Mouse (Mus musculus): ENCODE measurements around the gene Efhc1.
A peak's percentile ranks its signal among the peaks of the same experiment; 100 is the strongest.

The Efhc1 gene

DNA sequence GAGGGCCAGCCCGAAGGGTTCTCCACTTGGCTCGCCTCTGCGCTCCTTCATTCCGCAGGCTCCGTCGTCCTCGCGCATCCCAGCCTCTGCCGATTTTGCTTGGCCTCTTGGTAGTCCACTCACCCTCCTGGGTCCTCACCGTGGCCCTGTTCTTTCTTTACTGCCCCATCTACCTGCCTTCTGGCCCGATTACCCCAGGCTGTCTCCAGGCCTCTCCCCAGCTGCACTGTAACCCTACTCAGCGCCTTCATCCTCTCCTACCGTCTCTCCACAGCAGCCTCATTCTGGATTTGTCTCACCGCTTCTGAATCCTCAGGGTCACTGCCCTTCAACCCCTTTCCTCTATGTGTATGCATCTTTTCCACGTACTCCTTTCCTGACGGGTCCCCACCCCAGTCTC is 373 bp downstream of the Efhc1 start:
- DNase-seq (ENCODE audit: low spot score): no peak

DNA sequence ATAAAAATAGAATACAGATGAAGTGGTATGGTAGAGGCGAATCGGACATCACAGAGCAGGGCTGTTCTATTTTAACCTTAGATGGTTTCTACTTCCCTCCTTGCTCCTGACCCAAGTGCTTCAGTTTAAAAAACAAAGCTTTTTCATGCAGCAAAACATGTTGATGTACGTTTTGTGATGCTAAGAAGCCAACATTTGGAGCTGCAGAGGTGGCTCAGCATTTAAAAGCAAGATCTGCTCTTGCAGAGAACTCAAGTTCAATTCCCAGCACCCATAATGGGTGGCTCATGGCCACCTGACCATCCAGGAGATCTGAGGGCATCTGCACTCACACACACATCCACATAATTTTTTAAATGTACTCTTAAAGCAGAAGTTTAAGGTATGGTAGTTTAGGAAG is 3.5 kb downstream of the Efhc1 start:
- no peak for DNase-seq (ENCODE audit: low spot score)

DNA sequence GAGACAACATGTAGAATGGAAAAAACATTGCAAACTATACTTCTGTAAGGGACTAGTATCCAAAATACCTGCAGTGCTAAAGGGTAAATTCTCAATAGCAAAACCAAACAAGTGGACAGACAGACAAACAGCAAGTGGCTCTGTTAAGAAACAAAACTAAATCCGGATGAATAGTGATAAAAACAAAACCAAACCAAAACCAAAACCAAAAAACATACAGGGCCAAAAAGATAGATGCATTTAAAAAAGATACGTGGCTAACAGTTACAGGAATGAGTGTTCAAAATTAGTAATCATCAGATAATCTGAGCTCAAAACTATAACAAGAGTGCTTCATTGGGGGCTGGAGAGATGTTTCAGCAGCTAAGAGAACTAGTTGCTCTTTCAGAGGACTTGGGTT is 18.2 kb downstream of the Efhc1 start:
- no peak for DNase-seq (ENCODE audit: low spot score)

DNA sequence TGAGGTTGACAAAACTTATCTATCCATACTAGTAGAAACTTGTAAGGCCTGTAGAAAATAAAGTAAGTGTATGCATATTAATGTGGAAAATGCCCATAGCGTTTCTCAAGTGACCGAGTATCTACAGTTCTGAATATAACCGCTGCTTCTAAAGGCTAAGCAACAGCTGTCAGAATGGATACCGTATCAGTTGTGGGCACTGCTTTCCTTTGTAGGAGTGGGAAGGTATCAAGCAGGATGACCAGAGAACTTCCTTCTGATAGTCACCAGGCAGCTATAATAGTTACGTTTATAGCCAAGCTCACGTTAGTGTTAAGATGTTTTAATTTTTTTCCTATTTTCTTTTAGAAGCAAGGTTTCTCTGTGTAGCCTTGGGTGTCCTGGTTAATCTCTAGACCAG is 22.0 kb downstream of the Efhc1 start:
- DNase-seq (ENCODE audit: low spot score): no peak

DNA sequence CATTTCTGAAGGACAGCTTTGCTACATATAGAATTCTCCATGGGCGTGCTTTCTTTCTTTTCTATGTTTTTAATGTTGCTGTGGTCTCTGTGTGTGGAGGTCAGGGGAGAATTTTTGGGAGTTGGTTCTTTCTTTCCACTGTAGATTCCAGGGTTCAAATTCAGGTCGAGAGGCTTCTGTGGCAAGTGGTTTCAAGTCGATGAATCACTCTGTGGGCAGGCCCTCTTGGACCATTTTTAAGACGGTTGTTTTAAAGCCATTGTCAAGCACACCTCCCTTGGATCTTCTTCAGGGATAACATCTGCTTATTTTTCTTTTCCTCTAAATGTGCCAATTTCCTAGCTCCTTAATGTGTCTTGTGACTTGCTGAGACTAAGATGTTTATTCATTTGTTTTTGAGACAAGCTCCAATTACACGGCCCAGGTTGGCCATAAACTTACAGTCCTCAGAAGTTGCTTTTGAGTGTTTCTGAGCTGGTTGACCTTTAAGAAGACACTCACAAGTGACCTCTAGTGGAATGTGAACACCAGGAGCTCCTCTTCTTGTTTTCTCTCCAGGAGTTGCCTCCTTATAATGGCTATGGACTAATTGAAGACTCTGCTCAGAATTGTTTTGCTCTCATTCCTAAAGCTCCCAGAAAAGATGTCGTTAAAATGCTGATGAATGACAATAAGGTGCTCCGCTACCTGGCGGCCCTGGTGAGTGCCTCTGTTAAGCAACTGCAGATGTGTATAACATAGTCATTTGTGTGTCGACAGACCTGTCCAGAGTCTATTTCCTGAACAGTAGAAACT is 23.1 kb downstream of the Efhc1 start:
- DNase-seq (ENCODE audit: low spot score): no peak

DNA sequence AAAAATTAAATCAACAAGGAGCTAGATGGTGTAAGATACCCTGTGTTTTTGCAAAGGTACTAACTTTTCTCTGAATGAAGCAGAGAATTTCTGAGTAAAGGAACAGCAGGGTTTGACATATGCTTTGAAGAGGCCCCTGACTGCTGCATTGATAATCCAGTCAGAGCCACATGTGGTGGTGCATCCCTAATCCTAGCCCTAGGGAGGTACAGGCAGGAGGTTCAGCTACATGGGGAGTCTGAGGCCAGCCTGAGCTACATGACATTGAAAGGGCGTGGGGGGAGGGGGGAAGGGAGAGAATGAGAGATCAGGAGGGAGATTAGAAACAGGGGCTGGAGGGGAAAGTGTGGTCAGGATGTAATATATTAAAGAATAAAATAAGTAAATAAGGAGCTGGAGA is 29.1 kb downstream of the Efhc1 start:
- DNase-seq (ENCODE audit: low spot score): no peak

DNA sequence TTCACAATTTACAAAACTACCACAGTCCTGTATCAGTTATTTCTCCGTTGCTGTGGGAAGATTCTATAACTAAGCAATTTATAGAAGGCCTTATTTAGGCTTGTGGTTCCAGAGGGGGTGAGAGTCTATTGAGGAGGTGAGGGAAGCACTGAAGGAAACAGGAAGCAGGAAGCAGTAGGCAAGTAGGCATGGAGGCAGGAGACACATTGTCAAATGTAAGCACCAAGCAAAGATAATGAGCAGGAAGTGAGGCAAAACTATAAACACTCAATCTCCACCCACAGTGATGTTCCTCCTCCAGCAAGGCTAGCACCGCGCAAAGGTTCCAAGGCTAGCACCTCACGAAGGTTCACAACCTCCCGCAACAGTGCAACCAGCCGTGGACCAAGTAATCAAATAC is 30.3 kb downstream of the Efhc1 start:
- DNase-seq (ENCODE audit: low spot score): no peak

DNA sequence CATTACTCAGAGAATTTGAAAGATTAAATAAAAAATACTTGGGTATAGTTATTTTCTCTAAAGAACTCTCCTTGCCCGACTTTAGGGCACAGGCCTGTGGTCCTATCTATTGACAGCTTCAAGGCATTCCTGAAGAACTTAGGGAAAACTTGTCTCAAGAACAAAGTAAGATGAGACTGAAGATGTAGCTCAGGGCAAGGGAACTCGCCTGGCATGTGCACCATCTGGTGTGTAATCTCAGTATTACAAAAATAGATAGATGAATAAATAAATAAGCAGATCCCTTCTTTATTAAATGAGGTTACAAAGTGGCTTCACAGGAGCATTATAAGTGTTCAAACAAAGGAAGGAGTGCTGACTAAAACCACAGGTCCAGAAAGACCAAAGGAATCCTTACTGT is 32.7 kb downstream of the Efhc1 start:
- DNase-seq (ENCODE audit: low spot score): no peak

DNA sequence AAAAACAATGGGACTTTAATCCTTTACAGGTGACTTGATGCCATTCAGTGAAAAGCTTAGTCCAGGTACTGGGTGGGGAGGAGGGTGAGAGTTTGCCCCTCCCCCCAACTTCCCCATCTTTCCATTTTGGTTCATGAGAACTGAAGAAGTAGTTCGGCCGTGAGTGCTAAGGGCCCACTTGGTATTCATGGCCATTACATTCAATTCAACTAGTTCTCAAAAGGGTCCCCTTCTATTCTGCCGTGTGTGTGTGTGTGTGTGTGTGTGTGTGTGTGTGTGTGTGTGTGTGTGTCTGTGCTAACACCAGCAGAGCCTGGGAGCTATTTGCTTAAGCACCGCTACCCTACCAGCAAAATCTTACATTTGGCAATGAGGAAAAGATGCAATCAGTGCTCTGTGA is 33.2 kb downstream of the Efhc1 start:
- no peak for DNase-seq (ENCODE audit: low spot score)

DNA sequence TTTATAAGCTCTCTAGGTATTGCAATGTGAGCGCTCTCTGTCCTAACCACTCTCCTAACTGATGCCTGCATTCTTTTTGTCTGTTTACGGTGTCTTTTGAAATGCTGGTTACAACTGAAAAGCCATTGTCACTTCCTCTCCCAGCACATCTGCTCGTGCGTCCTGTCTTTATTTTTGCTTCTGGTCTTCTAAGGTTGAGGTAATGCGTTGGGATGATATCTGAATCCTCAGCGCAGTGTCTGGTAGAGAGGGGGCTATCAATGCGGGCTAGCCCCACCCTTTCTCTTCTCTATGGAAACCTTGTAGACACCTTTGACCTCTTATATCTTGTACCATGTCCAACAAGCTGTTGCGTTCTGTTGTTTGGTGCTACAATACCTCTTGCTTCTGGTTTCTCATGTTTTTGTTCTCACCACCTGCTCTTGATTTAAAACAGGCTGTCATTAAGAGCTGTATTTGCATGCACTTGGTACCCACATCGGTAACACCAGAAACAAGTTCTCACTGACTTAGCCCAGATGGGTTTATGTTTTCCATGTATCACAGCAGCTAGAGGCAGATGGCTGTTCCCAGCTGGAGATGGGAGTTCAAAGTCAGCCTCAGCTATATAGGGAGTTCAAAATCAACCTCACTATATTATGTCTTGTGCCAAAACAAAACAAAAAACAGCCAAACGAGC is 35.1 kb downstream of the Efhc1 start:
- DNase-seq (ENCODE audit: low spot score): no peak

DNA sequence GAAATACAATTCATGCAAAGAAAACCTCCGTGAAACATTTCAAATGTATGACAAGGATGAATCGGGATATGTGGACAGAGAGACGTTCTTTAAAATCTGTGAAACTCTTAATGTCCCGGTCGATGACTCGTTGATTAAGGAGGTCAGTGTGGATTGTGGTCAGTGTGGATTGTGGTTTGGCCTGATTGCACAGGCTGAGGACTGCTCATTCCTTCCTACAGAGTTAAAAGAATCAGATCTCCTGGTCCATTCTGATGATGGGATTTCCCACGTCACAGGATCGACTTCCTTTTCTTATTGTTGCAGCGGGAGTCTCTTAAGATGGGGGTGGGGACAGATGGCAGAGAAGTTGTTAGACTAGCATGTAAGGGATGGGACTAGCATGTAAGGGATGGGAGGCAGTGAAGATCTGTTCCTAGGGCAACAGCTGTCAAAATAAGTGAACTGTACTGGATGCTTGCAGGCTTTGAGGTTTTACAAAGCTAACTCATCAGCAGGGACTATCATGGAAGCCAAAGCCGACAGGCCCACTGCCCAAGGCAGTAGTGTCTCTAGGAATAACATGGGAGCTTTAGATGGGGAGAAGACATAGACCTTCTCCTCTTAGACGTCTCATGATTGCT is 38.1 kb downstream of the Efhc1 start:
- no peak for DNase-seq (ENCODE audit: low spot score)

DNA sequence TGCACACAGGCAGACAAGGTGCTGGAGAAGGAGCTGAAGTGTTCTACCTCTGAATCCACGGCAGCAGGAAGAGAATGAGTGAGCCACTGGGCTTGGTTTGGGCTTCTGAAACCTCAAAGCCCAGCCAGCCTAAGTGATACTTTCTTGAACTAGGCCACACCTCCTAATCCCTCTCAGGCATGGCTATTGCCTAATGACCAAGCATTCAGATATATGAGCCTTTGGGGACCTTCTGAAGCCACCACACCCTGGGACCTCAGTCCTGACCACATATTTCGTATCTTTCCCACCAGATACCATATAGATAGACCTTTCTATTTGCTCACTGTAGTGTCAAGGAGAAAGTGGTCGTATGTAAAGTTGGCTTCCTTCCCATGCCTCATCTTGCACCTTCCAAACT is 42.3 kb downstream of the Efhc1 start:
- DNase-seq (ENCODE audit: low spot score): no peak

DNA sequence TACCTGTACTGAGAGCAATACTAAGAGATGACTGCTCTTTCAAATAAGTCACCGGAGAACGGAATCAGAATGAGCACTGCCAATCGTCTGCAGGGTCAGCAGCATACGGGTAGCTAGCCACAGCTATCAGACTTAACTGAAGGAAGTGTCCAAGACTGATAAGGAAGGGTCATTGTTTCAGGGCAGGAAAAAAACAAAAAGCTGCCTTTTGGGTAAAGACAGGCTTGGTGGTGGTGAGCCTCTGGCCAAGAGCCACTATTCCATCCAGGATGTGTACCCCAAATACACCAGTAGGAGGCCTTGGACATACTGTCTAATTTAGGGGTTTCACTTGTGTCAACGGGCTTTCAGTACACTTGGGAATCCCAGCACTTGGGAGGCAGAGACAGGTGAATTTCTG is 42.9 kb downstream of the Efhc1 start:
- DNase-seq (ENCODE audit: low spot score): no peak

DNA sequence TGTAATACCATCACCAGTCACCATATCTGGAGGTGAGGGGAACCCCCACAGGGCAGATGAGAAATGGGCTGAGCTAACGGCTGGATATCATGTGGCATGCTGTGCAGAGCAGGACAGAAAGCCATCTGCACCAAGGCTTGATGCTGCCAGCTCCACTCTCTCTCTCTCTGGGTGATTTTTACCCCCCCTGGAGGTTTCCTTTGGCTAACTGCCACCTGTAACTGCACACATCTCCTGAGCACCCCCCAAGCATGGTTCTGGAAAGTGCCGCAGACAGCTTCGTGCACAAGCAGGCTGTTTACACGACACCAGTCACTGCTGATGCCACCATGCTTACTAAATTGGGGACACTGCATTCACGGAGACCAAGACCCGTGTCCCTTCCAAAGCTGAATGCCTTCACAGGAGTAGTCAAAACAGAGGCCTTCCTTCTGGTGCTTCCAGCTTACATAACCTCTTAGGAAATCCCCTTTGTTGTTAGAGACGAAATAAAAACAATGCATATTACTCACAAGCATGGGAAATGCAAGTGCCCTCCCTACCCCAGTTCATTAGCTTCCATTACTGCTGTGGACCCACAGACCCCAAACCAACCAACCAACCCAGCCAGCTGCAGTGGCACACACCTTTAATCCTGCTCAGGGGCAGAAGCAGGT is 44.0 kb downstream of the Efhc1 start:
- DNase-seq (ENCODE audit: low spot score): no peak

DNA sequence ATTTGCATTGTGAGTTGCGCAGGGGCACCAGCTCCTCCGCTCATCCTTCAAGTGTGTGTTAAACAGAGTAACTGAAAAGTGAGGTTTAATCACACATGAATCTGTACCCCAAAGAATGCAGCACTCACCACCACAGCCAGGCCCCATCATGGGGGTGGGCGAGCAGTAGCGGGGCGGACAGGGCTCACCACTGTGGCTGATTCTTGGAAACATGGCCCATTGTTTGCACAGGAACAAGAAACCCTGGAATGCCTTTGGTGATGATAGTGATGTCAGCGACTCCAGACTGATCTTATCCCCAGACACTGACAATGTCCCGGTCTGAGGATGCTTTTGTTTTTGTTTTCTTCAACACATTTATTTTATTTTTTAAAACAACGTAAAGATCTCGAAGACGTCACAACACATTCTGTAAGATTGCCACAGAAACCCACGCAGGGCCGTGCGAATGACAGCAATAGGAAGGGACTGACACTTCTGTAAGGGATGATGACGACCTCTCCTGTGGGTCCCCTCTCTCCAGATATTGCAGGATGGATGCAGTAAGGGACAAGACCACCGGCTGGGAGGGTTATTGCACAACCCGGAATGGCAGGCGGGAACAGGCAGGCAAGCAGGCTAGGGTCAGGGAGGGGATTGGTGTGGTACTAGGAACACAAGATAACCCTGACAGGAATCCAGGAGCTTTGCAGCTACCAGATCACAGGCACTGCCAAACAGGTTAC is 45.3 kb downstream of the Efhc1 start:
- peak; percentile 30 for DNase-seq (ENCODE audit: low spot score)

DNA sequence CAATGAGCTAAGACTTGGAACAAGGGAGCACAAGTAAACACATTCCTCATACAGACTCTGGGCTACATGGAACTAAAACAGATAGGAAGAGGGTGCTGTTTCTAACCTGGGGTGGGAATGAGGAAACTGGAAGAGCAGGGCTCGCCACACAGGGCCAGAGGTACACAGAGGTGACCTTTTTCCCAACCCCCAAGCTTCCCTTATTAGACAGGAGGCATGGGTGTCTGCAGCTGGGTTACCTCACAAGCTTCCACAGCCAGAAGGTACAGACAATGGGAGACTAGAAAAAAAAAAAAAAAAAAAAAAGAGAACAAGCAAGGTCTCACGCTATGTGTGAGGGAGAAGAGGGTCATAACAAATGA is 45.9 kb downstream of the Efhc1 start:
- DNase-seq (ENCODE audit: low spot score): peak; percentile 16

DNA sequence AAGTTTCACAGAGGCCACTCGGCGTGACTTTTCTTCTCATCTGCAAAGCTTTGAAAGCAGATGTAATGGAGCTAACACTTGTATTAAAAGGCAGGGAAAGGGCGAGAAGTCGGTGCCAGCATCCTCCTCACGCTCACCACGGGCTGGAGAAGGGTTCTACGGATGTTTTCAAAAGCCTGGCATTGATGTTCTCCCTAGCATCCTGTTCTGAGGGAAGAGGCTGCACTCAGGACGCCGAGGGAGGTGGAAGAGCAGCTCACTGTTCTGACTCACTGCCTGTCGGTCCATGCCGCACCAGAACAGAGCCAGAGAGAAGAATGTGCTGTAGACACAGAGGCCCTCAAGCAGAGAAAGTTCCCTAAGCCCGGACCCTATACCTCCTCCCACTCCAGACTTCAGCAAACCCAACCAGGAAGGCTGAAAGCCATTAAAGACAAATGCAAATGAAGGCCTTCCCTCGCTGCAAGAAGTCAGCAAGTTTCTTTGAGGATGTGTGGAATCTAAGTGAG is 46.5 kb downstream of the Efhc1 start:
- peak; percentile 37 for DNase-seq (ENCODE audit: low spot score)

DNA sequence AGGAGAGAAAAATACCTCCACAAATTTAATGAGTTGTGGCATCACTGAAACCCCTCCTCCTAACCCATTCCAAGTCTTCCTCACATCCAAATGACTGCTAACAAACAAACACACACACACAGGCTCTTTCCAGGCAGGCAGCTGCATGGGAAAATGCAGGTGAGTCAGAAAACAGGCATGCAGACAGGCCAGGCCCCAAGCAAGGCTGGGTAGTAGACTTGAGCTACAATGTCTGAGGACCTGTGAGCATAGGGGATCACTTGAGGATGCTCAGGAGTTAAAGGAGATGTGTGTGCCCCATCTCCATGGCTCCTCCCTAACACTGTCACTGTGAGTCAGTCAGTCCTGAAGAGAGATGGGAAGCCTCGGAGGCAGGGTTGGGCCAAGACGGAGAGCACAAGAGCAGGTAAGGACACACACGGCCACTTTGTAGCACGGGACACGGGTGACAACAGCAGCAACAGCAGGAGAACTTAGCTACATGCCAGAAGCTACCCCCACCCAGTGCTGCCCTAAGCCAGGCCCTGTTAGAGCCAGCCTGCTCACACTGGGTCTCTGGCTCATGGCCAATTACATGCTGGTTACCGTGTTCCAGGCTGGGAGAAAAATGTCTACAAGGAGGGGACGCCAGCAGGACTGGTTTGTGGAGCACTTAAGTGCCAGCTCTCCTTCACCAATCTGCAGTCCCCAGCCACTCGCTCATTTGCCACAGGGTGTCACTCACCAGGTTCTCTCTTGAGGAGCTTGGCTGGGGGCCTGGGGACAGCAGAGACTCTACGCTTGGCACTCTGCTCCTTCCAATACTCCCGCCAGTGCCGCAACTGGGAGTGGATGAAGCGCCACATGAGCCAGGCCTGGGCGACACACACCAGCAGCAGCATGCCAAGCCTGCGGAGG is 51.1 kb downstream of the Efhc1 start:
- DNase-seq (ENCODE audit: low spot score): no peak

DNA sequence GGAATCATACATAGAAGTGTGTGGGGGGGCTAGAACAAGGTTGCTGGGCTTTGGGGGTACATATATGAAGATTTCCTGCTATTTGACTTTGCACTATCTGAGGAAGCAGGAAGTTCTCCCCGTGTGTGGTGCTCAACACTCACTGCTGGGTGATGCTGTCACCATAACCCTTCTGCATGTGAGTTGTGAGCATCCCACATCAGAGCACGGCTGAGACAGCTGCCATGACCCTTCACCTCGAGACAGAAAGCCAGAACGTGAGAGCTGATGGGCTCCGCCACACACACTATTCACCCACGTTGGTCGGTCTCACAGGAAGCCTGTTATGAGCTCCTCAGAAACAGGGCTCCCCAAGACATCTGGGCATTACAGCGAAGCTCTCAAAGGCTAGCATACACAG is 53.2 kb downstream of the Efhc1 start:
- no peak for DNase-seq (ENCODE audit: low spot score)

DNA sequence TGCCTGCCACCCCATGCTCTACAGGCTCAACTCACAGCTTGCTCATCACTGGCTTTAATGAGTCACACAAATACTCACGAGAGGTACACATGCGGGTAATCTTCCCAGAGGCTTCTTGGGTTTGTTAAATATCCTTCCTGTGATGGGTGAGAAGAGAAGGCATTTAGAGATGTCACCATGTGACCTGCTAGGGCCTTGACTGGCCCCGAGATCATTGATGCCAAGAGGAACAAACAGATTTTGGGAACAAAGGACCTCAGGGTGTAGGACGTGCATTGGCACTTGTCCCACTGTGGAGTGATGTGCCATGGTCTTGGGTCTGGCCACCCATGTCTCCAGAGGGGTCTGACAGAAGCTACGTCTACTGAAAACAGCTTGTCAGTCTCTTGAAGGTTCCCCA is 55.3 kb downstream of the Efhc1 start:
- no peak for DNase-seq (ENCODE audit: low spot score)
